Mouse (Mus musculus): ENCODE results near the gene Polr3gl.
A peak's percentile ranks its signal among the peaks of the same experiment; 100 is the strongest.

The Polr3gl gene

DNA sequence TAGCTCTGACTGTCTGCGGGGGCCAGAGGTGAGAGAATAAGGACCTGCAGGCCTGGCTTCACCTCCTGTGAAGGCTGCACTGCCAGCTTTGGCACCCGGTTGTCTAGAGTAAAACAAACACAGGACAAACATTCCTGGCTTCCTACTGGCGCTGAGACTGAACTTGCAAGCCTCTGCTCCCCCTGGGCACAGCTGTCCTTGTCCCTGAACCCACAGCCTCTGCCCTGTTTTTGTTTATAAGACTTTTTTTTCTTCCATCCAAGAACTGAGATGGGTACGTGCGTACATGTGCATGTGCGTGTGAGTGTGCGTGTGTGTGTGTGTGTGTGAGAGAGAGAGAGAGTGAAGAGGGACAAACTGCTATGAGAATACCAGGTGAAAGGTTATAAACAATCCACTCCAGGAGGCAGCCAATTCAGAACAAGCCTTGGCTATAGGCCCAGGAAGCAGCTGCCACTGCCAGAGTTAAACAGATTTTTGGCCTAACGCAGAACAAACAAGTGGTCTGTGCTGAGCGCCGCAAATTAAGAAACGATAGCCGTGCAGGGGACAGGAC, 38.9 kb downstream of the Polr3gl start:
- DNase-seq = peak; percentile 92

DNA sequence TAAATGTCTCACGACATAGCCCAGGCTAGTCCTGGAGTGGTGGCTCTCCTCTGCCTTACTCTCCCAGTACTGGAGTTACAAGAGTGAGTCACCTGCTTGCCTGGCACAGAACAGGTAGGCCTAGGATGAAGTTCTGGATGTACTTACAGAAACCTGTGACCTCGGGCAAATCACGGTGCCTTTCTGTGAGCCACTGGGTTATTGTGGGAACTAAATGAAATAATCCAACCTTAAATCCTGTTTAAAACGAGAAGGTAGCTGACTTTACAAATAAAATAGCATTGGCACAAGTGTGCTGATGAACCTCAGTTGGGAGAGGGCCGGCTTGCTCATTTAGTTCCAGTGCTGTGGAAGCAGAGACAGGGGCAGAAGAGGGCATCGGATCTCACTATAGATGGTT, 39.7 kb downstream of the Polr3gl start:
- DNase-seq = peak; percentile 34

DNA sequence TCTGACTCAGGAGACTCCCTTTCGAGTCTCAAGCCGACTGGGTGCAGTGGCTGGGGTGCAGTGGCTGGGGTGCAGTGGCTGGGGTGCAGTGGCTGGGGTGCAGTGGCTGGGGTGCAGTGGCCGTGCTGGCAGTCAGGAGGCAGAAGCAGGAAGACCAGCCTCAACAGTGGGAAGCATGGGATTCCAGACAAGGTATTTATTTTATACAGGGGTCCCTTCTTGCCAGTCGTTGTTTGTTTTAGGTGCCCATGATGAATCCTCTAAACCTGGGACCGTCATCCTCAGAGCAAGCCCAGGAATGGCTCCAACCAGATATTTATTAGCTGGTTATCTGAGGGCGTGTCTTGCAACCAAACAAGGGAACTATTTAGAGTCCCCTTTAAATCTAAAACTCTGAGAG, 40.4 kb downstream of the Polr3gl start:
- DNase-seq = no peak

DNA sequence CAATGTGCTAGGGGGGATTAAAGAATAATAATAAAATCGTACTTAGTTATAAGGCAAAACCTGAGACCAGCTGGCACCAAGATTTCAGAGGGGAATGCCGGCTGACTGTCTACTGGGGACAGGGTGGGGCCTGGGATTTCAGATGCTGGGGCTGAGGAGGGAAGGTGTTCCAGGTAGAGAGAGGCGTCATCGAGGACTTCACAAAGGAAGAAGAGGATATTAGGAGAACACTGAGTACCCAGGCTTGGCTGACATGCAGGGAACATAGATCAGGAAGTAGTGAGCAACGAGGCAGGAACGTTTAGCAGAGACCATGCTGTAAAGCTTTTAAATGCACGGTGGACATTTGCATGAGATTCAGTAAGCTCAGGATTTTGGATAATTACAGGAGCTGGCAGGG, 42.1 kb downstream of the Polr3gl start:
- no peak for DNase-seq

DNA sequence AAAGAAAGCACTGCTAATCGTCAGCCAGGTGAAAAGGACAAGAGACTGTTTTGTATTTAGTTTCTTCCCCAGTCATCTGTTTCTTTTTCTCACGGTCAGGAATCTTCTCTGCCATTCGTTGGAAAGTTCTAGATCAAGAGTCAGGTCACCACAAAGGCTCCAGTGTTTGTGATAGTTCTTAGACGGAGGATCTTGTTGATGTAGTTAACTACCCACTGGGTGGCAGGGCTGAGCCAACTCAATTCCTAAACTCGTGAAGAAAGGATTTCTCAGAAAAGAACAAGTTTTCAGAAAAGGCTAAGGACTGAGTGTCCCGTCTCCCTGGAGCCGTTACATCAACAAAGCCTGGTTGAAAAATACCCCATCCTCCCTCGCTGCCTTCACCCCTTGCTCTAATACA, 42.8 kb downstream of the Polr3gl start:
- peak; percentile 69 for DNase-seq

DNA sequence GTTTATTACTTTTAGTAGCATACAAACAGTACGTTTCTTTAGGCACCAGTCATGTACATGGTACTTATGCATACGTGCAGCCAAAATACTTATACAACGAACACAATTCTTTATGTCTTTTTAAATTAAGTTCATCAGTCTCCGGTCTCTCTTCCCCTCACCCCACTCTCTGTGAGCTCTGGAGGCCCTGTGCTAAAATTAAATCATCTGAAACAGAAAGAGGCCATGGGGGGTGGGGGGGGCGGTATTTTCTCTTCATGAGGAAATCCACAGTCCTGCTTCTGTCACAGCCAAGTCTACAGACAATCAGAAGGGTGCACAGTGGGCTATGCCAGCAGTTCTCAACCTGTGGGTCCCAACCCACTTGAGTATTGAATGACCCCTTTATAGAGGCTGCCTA, 44.6 kb downstream of the Polr3gl start:
- DNase-seq = no peak

DNA sequence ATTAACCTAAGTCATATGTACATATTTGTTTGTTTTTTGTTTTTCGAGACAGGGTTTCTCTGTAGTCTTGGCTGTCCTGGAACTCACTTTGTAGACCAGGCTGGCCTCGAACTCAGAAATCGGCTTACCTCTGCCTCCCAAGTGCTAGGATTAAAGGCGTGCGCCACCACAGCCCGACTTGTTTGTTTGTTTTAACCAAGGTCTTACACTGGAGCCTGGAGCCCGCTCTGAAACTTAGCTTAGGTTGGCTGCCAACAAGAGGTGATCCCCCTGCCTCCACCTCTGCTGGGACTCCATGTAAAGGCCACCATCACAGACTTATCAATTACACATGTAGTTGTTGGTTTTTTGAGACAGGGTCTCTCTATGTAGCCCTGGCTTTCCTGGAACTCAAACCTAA, 45.2 kb downstream of the Polr3gl start:
- DNase-seq = no peak

DNA sequence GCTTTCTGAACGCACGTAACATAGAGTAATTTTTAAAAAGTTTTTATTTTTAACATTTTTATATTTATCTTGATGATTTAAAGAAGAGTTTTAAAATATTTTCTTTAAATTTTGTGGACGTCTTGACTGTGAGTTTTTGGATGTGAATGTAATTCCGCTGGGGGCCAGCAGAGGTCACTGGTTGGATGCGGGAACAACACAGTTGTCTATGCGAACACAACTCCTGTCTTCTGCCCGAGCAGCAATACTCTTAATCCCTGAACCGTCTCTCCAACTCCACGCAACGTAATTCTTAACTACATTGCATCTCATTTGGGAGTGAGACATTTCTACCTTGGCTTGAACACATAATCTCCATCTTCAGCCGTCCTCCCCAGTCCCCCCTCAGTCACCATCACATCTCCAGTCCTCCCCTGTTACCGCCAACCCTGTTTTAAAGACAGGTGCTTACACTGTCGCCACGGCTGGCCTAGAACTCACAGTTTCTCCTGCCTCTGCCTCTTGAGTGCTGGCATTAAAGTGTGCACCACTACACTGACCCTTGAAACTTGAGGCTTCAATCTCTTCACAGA, 46.5 kb downstream of the Polr3gl start:
- peak; percentile 60 for DNase-seq

DNA sequence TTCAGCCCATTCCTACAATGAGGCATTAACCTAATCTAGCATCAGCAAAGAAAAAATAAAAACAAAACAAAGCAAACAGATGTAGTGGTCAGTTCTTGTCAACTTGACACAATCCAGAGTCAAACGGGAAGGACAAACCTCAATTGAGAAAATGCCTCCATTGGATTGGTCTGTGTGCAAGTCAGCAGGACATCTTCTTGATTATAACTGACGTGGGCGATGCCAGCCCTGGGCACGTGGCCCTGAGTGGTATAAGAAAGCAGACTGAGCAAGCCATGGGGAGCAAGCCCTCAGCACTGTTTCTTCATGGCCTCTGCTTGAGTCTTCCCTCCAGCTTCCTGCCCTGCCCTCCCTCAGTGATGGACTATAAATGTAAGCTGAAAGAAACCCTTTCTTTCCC, 47.1 kb downstream of the Polr3gl start:
- no peak for DNase-seq

DNA sequence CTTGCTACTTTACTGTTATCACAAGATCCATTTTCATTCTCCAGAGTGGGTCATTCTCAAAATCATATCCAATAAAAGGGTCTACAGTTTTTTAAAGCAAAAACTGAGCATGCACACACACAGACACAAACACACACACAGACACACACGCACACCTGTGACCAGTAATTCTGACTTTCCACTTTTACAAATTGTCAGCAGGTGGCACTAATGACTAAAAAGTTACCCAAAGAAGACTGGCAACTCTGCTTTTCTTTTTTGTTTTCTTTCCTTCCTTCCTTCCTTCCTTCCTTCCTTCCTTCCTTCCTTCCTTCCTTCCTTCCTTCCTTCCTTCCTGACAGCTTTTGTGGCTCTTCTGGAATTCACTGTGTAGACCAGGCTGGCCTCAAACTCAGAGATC, 48.4 kb downstream of the Polr3gl start:
- DNase-seq = no peak

DNA sequence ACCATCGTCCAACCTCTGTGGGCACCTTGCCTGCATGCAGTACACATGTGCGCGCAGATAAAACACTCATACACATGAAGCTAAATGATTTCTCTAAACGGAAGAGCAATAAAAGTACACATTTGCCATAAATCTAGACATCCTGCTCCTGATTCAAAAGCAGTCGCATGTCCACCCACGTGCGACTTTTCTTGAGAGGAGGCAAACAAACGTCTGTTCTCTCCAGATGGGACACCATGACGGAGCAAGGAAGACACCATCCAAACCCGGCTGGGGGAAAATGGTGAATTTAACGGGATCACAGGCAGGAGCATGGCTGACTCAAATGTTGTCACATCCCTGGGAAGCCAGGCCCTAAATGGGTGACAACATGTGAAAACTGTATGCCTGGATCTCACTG, 50.6 kb downstream of the Polr3gl start:
- no peak for DNase-seq

DNA sequence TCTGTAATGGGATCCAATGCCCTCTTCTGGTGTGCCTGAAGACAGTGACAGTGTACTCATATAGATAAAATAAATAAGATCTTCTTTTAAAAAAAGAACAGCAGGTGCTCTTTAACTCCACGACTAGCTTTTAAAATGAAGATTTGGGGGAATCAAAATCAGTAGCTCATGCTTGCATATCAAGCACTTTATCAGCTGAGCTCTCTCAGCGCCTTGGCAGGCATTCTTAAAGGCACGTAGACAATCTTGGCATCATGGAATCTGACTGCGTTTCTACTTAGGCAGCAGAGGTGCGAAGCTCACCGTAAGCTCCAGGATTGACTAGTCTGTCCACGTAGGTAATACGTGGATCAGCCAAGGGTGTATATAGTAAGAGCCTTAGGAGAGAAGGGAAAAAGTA, 51.4 kb downstream of the Polr3gl start:
- DNase-seq = no peak

DNA sequence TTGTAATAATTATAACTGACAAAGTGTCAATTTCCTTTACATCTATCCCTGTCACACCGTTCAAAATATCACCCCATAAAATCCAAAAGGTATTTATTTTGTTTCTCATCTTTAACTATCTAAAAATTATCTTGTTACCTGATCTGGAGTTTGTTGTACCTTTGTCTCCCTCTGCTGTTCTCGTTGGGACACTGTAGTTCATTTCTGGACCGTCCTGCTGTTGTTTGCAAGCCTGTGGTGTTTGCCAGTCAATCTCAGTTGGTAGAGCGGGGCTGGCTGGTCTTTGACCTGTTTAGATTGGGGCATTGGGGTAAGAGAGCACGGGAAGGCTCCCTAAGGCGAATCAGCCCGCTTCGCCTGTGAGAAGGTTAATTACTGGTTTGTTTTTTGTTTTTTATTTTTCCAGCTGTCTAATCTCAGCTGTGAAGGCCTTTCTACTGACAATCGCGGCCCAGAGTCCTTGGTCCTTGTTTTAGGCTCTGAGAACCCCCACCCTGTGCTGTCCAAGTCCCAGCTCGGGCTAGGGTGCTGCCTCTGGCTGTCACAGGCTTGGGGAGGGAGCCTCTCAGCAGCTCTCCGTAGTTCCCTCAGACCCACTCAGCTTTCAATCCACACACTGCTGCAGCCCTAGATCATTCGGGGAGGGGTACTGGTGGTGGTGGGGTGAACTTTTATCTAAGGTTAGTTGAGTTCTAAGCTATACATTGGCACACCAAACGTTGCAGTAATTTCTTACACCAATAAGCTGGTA, 52.5 kb downstream of the Polr3gl start:
- DNase-seq = no peak

DNA sequence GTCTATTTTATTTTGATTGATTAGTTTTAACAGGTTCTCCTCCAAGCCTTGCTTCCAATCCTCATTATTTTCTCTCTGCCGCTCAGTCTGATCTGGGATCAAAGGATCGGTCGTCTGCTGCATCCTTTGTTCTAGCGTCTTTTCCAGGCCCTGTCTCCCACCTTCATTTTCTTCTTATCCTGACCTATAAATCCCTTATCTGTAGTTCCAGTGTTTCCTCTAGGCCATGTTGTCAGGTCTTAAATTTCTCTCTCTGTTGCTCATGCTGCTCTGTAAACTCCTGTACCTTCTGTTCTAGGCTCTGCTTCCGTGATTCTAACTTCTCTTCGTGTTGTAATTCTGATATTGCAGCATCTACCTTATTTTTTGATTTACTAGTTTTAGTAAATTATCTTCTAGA, 53.2 kb downstream of the Polr3gl start:
- DNase-seq = no peak

DNA sequence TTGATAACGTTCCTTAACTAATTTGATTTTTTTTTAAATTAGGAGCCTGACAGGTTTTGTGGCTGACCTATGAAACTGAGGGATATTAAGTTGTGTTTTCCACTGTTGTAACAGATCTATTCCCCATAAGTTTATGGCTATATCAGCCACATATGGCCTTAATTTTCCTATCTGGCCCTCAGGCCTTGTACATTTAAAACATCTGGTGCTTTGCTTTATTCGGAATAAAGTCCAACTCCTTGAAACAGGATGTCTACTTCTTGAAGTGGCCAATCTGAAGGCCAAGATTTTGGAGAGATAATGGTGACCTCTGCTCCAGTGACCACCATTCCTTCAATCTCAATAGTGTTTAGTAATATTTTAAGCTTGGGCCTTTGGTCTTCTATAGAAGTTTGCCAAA, 54.7 kb downstream of the Polr3gl start:
- no peak for DNase-seq

DNA sequence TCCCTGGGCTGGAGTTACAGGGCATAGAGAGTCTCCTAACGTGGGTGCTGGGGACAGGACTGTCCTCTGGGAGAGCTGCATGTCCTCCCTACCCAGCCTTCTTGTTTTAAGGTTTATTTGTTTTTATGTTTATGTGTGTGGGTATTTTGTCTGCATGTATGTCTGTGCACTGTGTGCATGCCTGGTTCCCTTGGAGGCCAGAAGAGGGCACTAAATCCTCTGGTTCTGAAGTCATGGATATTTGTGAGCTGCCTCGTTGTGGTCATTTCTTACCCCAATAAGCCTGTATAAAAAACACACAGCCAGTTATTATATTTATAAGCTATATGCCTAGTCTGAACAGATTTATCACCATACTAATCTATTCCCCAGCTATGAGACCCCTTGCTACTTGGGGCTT, 59.7 kb downstream of the Polr3gl start:
- no peak for DNase-seq

DNA sequence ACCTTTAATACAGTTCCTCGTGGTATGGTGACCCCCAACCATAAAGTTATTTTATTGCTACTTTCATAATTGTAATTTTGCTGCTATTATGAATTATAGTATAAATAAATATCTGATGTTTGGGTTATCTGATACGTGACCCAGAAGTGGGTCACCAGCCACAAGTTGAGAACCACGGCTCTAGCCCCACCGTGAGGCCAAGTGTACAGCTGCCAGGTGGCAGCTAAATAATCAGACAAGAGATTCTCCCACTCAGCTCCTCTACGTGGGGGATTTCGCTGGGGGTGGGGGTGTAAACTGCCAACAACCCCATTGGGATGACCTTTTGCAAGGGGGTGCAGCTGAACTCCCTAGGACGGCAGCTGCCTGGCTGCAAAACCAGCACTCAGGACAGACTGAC, 61.9 kb downstream of the Polr3gl start:
- no peak for DNase-seq

DNA sequence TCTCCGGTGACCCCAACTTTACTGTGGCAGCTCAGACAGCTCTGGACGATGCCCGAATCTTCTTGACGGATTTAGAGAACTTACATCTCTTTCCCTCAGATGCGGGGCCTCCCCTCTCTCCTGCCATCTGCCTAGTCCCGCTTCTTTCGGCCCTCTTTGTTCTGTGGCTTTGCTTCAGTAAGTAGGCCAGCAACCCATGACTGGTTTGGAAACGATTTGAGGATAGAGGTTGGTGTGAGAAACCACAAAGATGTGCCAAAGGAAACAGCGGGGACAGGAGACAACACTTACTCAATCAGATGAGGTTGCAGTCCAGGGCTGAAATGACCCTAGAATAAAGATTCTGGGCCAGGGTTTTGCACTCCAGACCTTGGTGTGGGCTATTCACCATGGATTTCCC, 65.5 kb downstream of the Polr3gl start:
- no peak for DNase-seq

Data from kidney, adult 11 months (tissue).